Mouse (Mus musculus): Measurements from ENCODE around the gene Acp7. TPM values are rescaled to one million over a fixed set of nuclear protein-coding genes. Genes with fewer than 3 reads are reported as not detected.

The Acp7 gene
- polyA plus RNA-seq (2015; fragmentation: Illumina TruSeq; extraction: RNeasy Lipid Tissue Mini Kit (QIAGEN cat#74804); ENCODE audit: insufficient read depth, low replicate concordance) = not detected

DNA sequence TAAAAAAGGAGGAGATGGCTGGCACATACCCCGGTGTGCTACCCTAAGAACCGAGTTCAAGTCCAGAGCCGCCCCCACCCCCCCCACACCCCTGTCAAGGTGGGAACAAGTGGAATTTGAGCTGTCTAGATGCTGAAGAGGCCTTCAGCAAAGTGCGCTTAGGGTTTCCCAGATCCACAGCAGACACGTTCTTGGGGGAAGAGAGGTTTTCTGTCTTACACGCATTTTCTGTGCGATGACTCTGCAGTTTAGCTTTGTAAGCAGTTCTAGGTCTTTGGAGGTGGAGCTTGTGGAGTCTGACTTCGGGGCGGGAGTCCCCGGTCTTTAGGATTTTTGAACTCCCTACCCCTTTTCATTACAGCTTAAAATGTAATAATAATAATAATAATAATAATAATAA is at the start of gene Acp7:
Gene Acp7, minus strand, starts transcription at position 260 of the 400 bp plus-strand sequence.

DNA sequence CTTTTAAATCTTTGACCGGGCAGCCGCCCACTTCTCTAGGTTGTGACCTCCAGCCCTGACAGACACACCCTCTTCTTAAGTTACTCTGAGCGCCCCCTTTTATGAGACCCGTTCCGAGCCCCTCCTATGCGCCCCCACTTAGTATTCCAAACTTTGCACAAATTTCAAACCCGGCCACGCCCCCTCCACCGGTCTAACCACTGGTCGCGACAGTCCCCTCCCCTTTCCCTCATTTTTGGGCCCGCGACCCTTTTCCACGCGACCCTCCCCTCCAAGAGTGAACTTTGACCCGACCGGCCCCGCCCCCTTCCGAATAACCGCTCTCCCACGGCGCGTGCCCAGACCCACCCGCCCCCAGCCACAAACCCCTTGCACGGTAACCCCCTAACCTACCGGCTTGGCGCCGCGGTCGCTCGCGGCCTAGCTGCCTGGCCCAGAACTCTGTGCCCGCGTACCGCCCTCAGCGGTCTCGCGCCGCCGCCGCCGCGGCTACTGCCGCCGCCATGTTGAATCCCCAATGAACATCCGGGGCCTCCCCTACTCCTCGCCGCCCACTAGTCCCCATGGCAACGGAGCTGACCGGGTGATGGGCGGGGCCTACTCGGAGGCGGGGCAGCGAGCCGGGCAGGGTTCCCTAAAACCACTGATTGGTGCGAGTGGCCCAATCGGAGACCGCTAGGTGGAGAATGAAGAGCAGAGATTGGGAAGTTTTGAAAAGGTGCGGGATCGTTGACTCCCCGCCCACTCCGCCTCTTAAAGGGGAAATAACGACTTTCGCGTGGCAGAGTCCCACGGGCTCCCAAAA is 33.3 kb downstream of the Acp7 start, which contains the start of the genes Samd4b and Pak4:
Gene Samd4b, minus strand, starts transcription at position 503 of the 805 bp plus-strand sequence.
Gene Pak4, minus strand, starts transcription at position 544 of the 805 bp plus-strand sequence.

Other genes starting within 250 kb of the Acp7 start
- 6.7 TPM for gene Med29, start 238.6 kb downstream of the Acp7 start, polyA plus RNA-seq (2015; fragmentation: Illumina TruSeq; extraction: RNeasy Lipid Tissue Mini Kit (QIAGEN cat#74804); ENCODE audit: insufficient read depth, low replicate concordance)
- 170 TPM for gene Paf1, start 238.4 kb downstream of the Acp7 start, polyA plus RNA-seq (2015; fragmentation: Illumina TruSeq; extraction: RNeasy Lipid Tissue Mini Kit (QIAGEN cat#74804); ENCODE audit: insufficient read depth, low replicate concordance)
- 376 TPM for gene Gmfg, start 193.9 kb downstream of the Acp7 start, polyA plus RNA-seq (2015; fragmentation: Illumina TruSeq; extraction: RNeasy Lipid Tissue Mini Kit (QIAGEN cat#74804); ENCODE audit: insufficient read depth, low replicate concordance)
- gene Lrfn1, start 179.4 kb downstream of the Acp7 start, polyA plus RNA-seq (2015; fragmentation: Illumina TruSeq; extraction: RNeasy Lipid Tissue Mini Kit (QIAGEN cat#74804); ENCODE audit: insufficient read depth, low replicate concordance) = 0.29 TPM
- gene Ifnl2, start 120.9 kb downstream of the Acp7 start, polyA plus RNA-seq (2015; fragmentation: Illumina TruSeq; extraction: RNeasy Lipid Tissue Mini Kit (QIAGEN cat#74804); ENCODE audit: insufficient read depth, low replicate concordance) = not detected
- not detected for gene Ifnl3, start 108.5 kb downstream of the Acp7 start, polyA plus RNA-seq (2015; fragmentation: Illumina TruSeq; extraction: RNeasy Lipid Tissue Mini Kit (QIAGEN cat#74804); ENCODE audit: insufficient read depth, low replicate concordance)
- 0.75 TPM for gene Sycn, start 90.4 kb downstream of the Acp7 start, polyA plus RNA-seq (2015; fragmentation: Illumina TruSeq; extraction: RNeasy Lipid Tissue Mini Kit (QIAGEN cat#74804); ENCODE audit: insufficient read depth, low replicate concordance)
- gene Nccrp1, start 84.1 kb downstream of the Acp7 start, polyA plus RNA-seq (2015; fragmentation: Illumina TruSeq; extraction: RNeasy Lipid Tissue Mini Kit (QIAGEN cat#74804); ENCODE audit: insufficient read depth, low replicate concordance) = 0.25 TPM
- gene Samd4b, start 33.2 kb downstream of the Acp7 start, polyA plus RNA-seq (2015; fragmentation: Illumina TruSeq; extraction: RNeasy Lipid Tissue Mini Kit (QIAGEN cat#74804); ENCODE audit: insufficient read depth, low replicate concordance) = 11.7 TPM
- gene Pak4, start 33.1 kb downstream of the Acp7 start, polyA plus RNA-seq (2015; fragmentation: Illumina TruSeq; extraction: RNeasy Lipid Tissue Mini Kit (QIAGEN cat#74804); ENCODE audit: insufficient read depth, low replicate concordance) = 4.7 TPM
- gene Fbxo27, start 61.5 kb upstream of the Acp7 start, polyA plus RNA-seq (2015; fragmentation: Illumina TruSeq; extraction: RNeasy Lipid Tissue Mini Kit (QIAGEN cat#74804); ENCODE audit: insufficient read depth, low replicate concordance) = 1.8 TPM
- gene Fbxo17, start 85.5 kb upstream of the Acp7 start, polyA plus RNA-seq (2015; fragmentation: Illumina TruSeq; extraction: RNeasy Lipid Tissue Mini Kit (QIAGEN cat#74804); ENCODE audit: insufficient read depth, low replicate concordance) = 2.4 TPM
- gene Mrps12, start 110.5 kb upstream of the Acp7 start, polyA plus RNA-seq (2015; fragmentation: Illumina TruSeq; extraction: RNeasy Lipid Tissue Mini Kit (QIAGEN cat#74804); ENCODE audit: insufficient read depth, low replicate concordance) = 43.0 TPM
- 4.0 TPM for gene Sars2, start 110.7 kb upstream of the Acp7 start, polyA plus RNA-seq (2015; fragmentation: Illumina TruSeq; extraction: RNeasy Lipid Tissue Mini Kit (QIAGEN cat#74804); ENCODE audit: insufficient read depth, low replicate concordance)
- gene Ccer2, start 124.8 kb upstream of the Acp7 start, polyA plus RNA-seq (2015; fragmentation: Illumina TruSeq; extraction: RNeasy Lipid Tissue Mini Kit (QIAGEN cat#74804); ENCODE audit: insufficient read depth, low replicate concordance) = not detected
- 47.7 TPM for gene Sirt2, start 135.4 kb upstream of the Acp7 start, polyA plus RNA-seq (2015; fragmentation: Illumina TruSeq; extraction: RNeasy Lipid Tissue Mini Kit (QIAGEN cat#74804); ENCODE audit: insufficient read depth, low replicate concordance)
- gene Nfkbib, start 136.2 kb upstream of the Acp7 start, polyA plus RNA-seq (2015; fragmentation: Illumina TruSeq; extraction: RNeasy Lipid Tissue Mini Kit (QIAGEN cat#74804); ENCODE audit: insufficient read depth, low replicate concordance) = 8.3 TPM
- gene Rinl, start 157.6 kb upstream of the Acp7 start, polyA plus RNA-seq (2015; fragmentation: Illumina TruSeq; extraction: RNeasy Lipid Tissue Mini Kit (QIAGEN cat#74804); ENCODE audit: insufficient read depth, low replicate concordance) = 77.4 TPM
- 532 TPM for gene Hnrnpl, start 177.2 kb upstream of the Acp7 start, polyA plus RNA-seq (2015; fragmentation: Illumina TruSeq; extraction: RNeasy Lipid Tissue Mini Kit (QIAGEN cat#74804); ENCODE audit: insufficient read depth, low replicate concordance)
- gene Ech1, start 193.9 kb upstream of the Acp7 start, polyA plus RNA-seq (2015; fragmentation: Illumina TruSeq; extraction: RNeasy Lipid Tissue Mini Kit (QIAGEN cat#74804); ENCODE audit: insufficient read depth, low replicate concordance) = 60.7 TPM
- gene Lgals4, start 202.5 kb upstream of the Acp7 start, polyA plus RNA-seq (2015; fragmentation: Illumina TruSeq; extraction: RNeasy Lipid Tissue Mini Kit (QIAGEN cat#74804); ENCODE audit: insufficient read depth, low replicate concordance) = 26.4 TPM
- not detected for gene Lgals7, start 232.5 kb upstream of the Acp7 start, polyA plus RNA-seq (2015; fragmentation: Illumina TruSeq; extraction: RNeasy Lipid Tissue Mini Kit (QIAGEN cat#74804); ENCODE audit: insufficient read depth, low replicate concordance)

Data from spleen, adult 10 weeks (tissue).